Mouse (Mus musculus) cerebellum, adult (tissue): ENCODE measurements around the gene Ptbp1.
"Not testable (repeated sequence)": the region's sequence is repeated elsewhere in the genome, so short reads cannot be mapped to it uniquely, and the experiment has no call there.

Source experiments
- ATAC-seq: cut with Nextera tagmentation; 2 replicates; pipeline ENCODE4 v1.9.2; 2017; ENCODE audit warnings: mild to moderate bottlenecking, moderate library complexity, mixed read lengths; ENCODE audit not compliant: insufficient number of reproducible peaks, low FRiP score, low TSS enrichment

The Ptbp1 gene

DNA sequence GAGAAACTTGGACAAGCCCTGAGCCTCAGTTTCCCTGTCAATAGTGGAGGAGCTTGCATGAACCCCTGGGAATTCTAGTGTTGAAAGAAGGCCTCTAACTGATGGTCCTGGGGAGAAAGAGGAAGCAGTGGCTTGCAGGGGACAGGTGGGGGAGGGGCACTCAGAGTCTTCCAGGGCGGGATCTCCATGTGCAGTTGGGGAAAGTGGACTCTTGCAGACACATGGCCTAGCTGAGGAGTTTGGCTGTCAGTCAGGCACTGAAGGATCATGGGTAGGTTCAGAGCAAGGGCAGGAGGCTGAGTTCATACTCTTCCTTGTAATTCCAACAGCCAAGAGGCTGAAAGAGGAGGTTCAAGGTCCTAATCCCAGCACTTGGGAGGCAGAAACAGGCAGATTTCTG is 22.9 kb downstream of the Ptbp1 start:
- ATAC-seq, result no peak

DNA sequence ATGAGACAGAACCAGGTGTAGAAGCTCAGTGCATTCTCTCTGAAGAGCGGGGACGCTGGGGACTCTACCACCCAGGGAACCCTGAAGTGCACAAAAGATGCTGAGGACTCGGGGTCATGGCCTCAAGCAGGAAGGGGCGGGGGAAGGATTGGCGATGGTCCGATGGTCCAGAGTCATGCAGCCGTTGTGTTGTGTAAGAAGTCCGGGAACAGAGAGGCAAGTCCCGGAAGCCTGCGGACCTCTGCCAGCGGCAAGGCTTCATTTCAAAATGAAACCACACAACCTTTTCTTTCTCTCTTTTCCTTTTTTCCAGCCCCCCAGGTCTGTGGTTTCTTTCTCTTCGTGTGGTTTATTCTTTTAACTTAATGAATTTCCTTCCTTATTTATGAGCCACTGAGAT is 23.5 kb downstream of the Ptbp1 start:
- no peak for ATAC-seq

DNA sequence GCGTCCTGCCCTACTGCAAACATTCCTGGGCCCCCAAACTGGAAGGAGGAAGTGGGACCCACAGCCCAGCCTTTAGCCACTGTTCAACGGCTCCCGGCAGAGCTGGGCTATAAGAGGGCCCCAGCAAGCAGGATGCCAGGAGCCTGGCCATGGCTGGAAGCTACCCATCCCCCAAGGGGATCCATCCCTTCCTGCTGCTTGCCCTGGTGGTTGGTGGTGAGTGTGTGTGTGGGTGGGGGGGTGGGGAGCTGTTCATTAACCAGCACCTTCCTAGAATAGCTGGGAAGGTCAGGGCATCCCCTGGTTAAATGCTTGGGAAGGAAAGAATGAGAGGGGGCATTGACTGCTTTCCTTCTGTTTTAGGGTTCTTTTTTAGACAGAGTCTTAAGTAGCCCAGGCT is 25.3 kb downstream of the Ptbp1 start:
- no peak for ATAC-seq

DNA sequence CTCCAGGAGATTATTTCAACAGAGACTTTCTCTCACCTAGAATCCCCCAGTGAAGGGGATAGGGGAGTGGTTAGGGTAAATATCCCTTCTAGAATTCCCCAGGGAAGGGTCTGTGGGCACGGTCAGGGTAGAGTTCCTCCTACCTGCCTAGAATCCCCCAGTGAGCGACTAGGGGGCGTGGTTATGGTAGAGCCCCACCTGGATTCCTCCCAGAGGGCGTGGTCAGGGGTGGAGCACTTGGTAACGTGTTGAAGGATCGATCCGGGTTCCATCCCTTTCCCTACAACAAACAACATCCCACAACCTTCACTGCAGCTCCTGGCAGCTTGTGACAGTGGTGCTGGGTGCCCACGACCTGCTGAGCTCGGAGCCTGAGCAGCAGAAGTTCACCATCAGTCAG is 26.5 kb downstream of the Ptbp1 start:
- no peak for ATAC-seq

DNA sequence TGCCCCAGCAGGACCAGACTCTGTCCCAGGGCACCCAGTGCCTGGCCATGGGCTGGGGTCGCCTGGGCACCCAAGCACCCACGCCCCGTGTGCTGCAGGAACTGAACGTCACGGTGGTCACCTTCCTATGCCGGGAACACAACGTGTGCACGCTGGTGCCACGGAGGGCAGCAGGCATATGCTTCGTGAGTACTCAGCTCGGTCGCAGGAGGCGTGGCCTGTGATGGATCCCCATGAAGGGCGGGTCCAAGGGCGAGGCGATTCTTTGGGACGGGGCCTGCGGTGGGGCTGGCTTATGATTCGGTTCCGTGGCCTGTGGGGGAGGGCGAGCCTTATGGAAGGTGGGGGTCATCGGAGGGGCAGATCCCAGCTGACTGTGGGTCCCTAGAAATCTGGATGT is 27.8 kb downstream of the Ptbp1 start:
- no peak for ATAC-seq

DNA sequence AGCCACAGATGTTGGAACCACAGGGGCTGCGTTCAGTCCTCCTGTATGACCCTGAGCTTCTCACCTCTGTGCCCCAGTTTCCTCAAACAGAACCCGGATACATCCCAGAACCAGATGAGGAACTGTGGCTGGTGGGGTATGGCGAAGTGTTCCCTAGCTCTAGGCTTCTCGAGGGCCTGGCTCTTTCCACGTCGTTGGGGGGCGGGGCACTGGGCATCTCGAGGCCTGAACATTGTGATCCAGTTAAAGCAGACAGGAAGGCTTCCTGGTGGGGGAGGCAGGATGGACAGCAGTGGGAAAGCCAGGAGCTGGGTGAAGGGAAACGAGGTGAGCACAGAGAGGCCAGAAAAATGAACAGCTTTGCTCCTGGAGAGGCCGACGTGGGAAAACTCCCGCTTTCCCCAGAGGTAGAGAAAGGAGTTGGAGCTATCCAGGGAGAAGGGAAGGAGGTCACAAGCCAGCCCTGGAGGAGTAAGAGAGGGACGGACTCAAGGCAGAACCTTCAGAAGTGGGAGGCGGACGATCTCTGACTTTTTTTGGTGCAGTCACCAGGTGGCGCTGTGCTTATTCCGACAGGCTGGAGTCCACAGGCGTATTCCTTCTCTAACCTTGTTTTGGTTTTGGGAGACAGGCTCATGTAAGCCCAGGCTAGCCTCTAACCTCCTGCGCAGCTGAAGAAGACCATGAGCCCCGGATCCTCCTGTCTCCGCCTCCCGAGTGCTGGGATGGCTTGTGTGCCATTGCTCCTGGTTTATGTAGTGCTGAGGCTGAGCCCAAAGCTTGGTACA is 29.3 kb downstream of the Ptbp1 start:
- ATAC-seq, result peak; percentile 64; the same call in 1 of the 2 replicates

DNA sequence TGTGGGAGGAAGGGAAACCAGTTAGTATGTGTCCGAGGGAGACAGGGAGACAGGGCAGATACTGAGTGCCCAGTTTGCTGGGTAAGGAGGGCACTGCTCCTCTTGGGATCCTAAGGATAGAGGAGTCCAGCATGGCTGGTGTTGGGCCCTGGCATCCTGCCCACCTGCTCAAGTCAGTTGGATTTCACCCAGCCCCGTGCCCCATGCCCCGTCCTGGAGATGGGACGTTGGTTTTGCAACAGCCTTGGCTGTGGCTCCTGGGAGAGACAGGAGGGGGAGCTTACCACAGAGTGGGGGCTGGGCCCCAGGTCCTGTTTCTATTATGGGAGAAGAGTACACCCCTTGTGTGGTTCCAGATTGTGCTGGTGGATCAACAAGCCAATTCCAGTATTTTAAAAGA is 30.2 kb downstream of the Ptbp1 start:
- no peak for ATAC-seq

DNA sequence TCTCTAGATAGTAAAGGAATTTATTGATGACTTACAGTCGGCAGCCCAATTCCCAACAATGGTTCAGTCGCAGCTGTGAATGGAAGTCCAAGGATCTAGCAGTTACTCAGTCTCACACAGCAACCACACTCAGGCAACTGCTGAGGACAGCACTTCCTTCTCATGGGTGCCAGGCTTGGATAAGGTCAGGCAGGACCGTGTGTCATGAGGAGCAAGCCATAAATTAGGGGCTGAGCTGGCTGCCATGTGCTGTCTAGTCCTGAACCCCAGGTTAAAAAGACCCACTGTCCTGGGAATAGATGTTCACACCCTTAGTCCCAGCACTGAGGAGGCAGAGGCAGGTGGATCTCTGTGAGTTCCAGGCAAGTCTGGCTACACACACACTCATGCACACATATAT is 30.7 kb downstream of the Ptbp1 start:
- ATAC-seq, result not testable (repeated sequence)

DNA sequence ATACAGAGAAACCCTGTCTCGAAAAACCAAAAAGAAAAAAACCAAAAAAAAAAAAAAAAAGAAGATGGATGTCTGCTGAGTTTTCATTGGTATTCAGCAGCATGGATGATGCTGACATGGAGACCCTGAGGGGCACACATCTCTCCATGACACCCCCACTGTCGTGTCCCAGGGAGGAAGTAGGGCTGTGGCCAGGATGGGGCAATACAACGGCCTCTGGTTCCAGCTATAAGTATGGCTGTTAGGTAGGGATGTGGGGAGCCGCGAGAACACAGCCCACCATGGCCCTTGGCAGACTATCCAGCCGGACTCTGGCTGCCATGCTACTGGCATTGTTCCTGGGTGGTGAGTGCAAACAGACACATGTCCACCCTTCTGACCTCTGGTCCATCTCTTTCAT is 31.8 kb downstream of the Ptbp1 start, which contains the start of gene Elane:
TSS of gene Elane (plus strand) at position 194 of the 400 bp plus-strand sequence.
- no peak for ATAC-seq

DNA sequence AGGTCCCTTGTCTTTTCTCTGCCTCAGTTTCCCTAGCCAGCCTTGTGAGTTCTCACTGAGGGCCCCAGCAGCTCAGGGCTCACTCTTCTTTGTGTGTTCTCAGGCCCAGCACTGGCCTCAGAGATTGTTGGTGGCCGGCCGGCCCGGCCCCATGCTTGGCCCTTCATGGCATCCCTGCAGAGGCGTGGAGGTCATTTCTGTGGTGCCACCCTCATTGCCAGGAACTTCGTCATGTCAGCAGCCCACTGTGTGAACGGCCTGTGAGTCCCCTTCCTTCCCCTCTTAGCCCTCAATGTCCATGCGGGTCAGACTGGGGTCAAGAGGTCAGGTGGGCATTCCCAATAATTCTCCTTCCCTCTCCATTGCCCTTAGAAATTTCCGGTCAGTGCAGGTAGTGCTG is 32.4 kb downstream of the Ptbp1 start:
- ATAC-seq, result no peak

DNA sequence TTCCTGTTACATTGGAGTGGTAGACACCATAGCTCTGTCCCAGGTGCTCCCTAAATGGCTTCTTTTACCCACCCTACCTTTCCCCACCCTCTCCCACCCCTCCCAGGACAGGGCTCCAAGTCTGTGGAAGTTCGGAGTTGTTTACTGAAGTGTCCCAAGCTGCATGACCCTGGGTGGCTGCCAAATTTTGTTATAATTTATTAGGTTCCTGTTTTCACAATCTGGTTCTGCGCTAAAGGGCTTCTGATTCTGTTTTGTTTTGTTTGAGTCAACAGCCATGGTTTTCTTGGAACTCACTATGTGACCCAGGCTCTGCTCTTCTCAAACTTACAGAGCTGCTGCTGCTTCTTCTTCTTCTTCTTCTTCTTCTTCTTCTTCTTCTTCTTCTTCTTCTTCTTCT is 35.2 kb downstream of the Ptbp1 start:
- ATAC-seq, result no peak

DNA sequence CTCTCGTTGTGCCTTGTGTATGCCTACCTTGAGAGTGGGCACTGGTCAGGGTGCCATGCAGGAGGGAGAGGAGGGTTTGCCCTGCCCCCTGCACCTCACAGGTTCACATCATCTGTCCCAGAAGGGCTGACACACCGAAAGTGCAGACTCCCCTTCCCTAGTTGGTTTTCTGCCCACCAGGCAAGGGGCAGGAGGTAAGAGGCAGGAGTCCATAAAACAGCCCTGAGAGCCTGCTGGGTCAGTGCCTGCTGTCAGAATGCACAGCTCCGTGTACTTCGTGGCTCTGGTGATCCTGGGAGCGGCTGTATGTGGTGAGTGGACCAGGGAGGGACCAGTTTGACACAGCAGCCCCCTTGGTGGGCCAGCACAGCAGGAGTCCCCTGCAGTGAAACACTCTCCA is 36.4 kb downstream of the Ptbp1 start, which contains the start of gene Cfd:
TSS of gene Cfd (plus strand) at position 184 of the 400 bp plus-strand sequence.
- no peak for ATAC-seq

DNA sequence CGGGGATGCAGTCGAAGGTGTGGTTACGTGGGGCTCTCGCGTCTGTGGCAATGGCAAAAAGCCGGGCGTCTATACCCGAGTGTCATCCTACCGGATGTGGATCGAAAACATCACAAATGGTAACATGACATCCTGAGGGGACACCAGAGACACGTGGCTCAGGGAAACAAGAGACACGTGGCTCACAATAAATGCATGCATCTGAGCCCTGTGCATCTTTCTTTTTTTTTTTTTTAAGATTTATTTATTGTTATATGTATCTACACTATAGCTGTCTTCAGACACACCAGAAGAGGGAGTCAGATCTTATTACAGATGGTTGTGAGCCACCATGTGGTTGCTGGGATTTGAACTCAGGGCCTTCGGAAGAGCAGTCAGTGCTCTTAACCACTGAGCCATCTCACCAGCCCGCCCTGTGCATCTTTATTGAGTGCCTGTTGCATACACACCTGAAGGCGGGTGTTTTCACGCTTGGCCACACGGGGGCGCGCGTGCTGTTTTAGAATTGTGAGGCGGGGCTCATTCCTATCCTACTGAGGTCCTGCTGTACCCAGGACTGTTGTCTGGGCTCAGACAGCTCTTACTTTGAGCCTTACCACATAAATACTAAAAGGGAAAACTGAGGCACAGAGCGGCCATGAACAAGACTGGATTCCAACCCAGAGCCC is 38.4 kb downstream of the Ptbp1 start:
- ATAC-seq, result not testable (repeated sequence)

DNA sequence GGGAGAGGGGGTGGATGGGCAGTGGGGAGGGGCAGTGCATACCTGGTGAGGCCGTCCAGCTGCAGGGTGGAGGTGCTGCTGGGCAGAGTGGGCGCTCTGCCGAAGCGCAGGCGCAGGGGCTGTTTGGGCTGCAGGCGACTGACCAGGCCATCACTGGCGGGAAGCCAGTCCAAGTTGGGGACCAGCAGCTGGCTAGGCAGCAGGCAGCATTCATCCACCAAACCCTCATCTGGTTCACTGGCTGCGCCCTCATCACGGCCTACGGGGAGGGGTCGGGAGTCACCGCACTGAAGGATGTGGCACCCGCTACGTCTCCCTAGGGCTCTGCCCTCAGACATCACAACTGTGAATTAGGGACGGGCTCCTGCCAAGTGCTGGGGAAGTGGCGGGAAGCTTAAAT is 42.1 kb downstream of the Ptbp1 start:
- no peak for ATAC-seq

DNA sequence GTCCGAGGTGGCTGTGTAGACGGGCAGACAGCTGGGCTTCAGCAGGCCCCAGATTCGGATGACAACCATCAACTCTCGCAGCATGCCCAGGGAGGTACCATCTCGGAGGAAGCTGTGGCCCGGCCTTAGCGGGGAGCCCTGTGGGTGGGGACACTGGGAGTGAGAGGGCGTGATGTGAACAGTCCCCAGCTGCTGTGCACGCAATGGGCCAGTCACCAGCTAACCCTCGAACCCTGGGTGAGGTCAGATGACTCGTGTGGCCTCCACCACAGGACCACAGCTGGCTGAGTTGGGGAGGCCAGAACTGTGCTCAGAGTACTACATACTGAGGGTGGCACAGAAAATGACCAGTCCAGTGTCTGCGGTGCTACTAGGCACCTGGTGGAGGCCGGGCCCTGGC is 42.6 kb downstream of the Ptbp1 start:
- no peak for ATAC-seq

DNA sequence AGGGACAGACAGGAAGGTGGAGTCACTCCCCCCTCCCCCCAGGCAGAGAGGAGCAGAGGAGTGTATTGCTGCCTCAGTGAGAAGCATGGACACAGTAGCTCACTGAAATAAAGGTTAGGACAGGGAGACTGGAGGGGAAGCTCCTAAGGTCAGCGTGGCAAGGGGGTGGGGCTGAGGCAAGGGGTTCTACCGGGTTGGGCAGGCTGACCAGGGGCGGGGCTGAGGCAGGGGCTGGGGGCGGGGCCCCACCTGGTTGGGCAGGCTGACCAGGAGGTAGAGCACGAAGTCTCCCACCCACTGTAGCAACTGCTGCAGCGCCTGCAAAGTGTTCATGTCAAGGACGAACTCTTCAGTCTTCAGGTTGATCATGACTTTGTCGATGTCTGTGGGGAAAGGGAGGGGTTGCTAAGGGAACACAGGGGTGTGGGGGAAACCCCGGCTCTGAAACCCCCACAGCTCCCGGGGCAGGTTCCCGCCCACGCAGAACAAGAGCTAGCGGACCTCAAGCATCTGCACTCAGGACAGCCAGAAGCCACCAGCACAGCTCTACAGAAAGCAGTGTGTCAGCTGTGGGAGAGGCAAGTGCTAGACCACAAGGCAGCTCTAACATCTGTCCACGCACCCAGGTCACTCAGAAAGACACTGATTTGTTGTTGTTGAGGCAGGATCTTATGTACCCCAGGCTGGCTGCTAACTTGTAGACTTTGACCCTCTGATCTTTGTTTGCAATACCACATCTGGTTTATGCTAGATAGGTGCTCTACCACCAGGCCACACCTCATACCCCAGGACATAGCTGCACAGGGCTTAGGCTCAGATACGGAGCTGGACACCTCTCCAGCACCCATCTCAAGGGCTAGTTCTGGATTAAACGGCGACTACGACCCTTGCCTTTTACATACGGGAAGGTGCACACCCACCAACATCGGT is 43.4 kb downstream of the Ptbp1 start:
- ATAC-seq, result no peak

DNA sequence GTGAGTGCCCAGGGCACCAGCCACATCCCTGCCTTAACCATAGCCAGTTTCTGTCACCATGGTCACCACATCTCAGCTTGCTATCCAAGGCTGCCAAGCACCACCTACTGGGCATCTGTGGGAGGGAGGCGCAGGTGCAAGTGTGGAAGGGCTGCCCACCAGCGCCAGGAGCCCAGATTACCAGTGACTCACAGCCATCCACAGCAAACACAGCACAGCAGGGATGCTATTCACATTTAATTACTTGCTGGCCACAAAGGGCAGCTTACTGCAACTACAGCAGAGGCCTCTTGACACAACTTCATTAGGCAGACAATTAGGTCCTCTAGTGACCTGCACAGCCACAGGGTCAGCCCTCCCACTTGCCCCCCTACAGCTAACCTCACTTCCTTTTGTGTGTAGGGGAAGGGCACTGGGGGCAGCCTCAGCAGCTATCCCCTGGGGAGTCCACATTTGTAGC is 46.8 kb downstream of the Ptbp1 start:
- no peak for ATAC-seq

DNA sequence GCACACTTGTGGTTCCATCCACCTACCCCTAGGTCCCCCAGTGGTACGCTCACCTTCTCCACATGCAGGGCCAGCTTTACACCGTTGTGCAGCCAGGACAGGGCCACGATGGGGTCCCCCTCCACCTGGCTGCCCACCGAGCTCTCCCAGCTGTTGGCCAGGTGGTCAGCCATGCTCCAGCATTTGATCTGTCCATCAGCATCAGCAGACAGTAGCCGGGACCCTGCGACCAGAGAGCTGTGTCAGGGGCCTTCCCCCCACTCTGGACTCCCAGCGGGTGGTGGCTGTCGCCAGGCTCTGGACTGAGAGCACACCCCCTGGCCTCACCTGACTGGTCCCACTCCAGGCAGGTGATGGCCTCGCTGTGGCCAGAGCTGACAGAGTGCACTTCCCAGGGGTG is 52.5 kb downstream of the Ptbp1 start:
- ATAC-seq, result no peak

DNA sequence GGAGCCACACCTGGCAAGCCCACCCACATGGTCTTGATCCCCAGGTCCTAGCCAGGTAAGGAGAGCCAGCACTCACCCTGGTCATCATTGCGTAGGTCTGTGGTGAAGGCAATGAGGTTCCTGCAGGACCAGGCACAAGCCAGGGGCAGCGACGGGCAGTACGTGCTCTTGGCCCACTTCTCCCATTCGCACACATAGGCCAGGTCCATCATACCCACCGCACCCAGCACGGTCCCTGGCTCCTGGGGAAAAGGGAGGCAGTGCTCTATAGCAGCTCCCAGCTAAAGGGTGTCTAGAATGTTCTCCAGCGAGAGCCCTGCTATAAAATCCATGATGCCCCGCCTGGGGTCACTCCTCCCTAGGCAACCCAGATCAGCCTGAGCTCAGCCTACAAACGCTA is 53.2 kb downstream of the Ptbp1 start:
- no peak for ATAC-seq

DNA sequence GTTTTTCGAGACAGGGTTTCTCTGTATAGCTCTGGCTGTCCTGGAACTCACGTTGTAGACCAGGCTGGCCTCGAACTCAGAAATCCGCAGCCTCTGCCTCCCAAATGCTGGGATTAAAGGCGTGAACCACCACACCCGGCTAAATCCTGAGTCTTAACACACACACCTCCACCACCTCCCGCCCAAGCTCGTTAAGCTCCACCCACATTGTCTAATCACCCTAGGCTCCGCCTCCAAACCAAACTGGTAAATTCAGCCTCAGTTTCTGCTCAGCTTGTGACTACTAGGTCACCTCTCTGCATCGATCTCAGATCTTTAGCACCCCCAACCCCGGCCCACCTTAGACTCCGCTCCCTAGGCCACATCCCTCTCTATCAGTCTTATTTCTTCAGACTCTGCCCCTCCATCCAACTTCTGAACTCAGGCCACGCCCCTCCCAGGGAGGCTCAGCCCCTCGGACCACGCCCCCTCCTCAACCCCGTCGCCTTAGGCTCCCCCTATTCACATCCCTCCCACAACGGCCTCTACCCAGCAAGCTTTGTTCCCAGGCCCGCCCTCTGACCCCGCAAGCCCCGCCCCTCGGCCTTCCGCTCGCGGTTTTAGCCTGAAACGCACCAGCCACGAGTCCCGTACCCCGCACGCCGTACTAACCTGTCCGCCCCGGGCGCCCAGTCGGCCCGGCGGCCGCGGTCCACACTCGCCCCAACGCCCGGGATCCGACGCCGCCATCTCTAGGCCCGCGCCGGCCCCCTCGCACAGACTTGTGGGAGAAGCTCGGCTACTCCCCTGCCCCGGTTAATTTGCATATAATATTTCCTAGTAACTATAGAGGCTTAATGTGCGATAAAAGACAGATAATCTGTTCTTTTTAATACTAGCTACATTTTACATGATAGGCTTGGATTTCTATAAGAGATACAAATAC is 54.2 kb downstream of the Ptbp1 start, which contains the start of gene Med16:
TSS of gene Med16 (minus strand) at position 757 of the 925 bp plus-strand sequence.
- peak; percentile 79 for ATAC-seq
